Mouse (Mus musculus) cerebellum, adult (tissue): Measurements from ENCODE around the gene Cttnbp2.
"Not testable (repeated sequence)": the region's sequence is repeated elsewhere in the genome, so short reads cannot be mapped to it uniquely, and the experiment has no call there.

ENCODE experiments used
- ATAC-seq: cut with Nextera tagmentation; 2 replicates; pipeline ENCODE4 v1.9.2; 2017; ENCODE audit warnings: mild to moderate bottlenecking, moderate library complexity, mixed read lengths; ENCODE audit not compliant: insufficient number of reproducible peaks, low FRiP score, low TSS enrichment

The Cttnbp2 gene

GRCm38 (mm10) chr6:18423112-18423511 lies 91.5 kb downstream of the Cttnbp2 start:
- ATAC-seq = no peak

GRCm38 (mm10) chr6:18421561-18421960 lies 93.1 kb downstream of the Cttnbp2 start:
- ATAC-seq = no peak

GRCm38 (mm10) chr6:18420660-18421059 lies 94.0 kb downstream of the Cttnbp2 start:
- peak; percentile 61; the same call in 1 of the 2 replicates for ATAC-seq

- ATAC-seq = no peak
Observed at GRCm38 (mm10) chr6:18417866-18418454, 96.7 kb downstream of the Cttnbp2 start.

GRCm38 (mm10) chr6:18415961-18416360 lies 98.7 kb downstream of the Cttnbp2 start:
- ATAC-seq = no peak

- no peak for ATAC-seq
Observed at GRCm38 (mm10) chr6:18411505-18412225, 103.0 kb downstream of the Cttnbp2 start.

- ATAC-seq = no peak
Observed at GRCm38 (mm10) chr6:18408445-18408844, 106.2 kb downstream of the Cttnbp2 start.

GRCm38 (mm10) chr6:18401066-18401674 lies 113.5 kb downstream of the Cttnbp2 start:
- no peak for ATAC-seq

- no peak for ATAC-seq
Observed at GRCm38 (mm10) chr6:18381380-18381779, 133.3 kb downstream of the Cttnbp2 start.

GRCm38 (mm10) chr6:18380300-18381202 lies 134.1 kb downstream of the Cttnbp2 start:
- no peak for ATAC-seq

GRCm38 (mm10) chr6:18377755-18378154 lies 136.9 kb downstream of the Cttnbp2 start:
- not testable (repeated sequence) for ATAC-seq

- no peak for ATAC-seq
Observed at GRCm38 (mm10) chr6:18374744-18375143, 139.9 kb downstream of the Cttnbp2 start.

- no peak for ATAC-seq
Observed at GRCm38 (mm10) chr6:18373652-18374051, 141.0 kb downstream of the Cttnbp2 start.

- ATAC-seq = peak; percentile 77
Observed at GRCm38 (mm10) chr6:18372447-18373228, 142.0 kb downstream of the Cttnbp2 start.

GRCm38 (mm10) chr6:18369723-18370122 lies 144.9 kb downstream of the Cttnbp2 start:
- no peak for ATAC-seq

GRCm38 (mm10) chr6:18369054-18369453 lies 145.6 kb downstream of the Cttnbp2 start:
- no peak for ATAC-seq

GRCm38 (mm10) chr6:18362232-18362631 lies 152.4 kb downstream of the Cttnbp2 start:
- ATAC-seq = no peak

- ATAC-seq = no peak
Observed at GRCm38 (mm10) chr6:18360955-18361354, 153.7 kb downstream of the Cttnbp2 start.

GRCm38 (mm10) chr6:18360154-18360553 lies 154.5 kb downstream of the Cttnbp2 start:
- ATAC-seq = no peak
